Mouse (Mus musculus) T-helper 17 cell (primary cell): ENCODE measurements at regions not wholly inside any gene's neighbourhood (a gene's known extent, or its start where the extent isn't known, plus 50 kb on each side); places are given as distances from the start of the nearest gene placed in this dataset.

Source experiments
- in situ Hi-C, 2 experiments: fragments of 300-600 bp; cut with MboI, MseI; formaldehyde crosslinking; loops; 1 replicate in 1 of 2; 2 replicates in 1 of 2; pipeline ENCODE4 v1.15.1; 2025; ENCODE audit warnings: high pct_unique_total_duplicates in 2 of 2

DNA sequence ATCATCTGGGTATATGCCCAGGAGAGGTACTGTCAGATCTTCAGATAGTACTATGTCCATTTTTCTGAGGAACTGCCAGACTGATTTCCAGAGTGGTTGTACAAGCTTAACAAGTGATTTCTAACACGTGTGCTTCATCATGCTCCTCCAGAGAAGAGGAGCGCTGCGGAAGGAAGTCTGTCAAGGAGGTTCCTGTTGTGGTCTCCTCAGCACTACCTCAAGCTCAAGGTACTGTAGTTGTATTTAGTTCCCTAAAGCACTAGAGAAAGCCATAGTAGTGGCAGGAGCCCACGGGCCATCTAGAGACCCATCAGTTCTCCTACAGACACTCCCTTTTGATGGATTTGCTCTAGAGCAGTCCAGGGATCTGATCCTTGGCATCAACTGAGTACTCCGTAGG lies 459.3 kb downstream of the Pik3r1 start:
- in situ Hi-C loops = no loop called here

DNA sequence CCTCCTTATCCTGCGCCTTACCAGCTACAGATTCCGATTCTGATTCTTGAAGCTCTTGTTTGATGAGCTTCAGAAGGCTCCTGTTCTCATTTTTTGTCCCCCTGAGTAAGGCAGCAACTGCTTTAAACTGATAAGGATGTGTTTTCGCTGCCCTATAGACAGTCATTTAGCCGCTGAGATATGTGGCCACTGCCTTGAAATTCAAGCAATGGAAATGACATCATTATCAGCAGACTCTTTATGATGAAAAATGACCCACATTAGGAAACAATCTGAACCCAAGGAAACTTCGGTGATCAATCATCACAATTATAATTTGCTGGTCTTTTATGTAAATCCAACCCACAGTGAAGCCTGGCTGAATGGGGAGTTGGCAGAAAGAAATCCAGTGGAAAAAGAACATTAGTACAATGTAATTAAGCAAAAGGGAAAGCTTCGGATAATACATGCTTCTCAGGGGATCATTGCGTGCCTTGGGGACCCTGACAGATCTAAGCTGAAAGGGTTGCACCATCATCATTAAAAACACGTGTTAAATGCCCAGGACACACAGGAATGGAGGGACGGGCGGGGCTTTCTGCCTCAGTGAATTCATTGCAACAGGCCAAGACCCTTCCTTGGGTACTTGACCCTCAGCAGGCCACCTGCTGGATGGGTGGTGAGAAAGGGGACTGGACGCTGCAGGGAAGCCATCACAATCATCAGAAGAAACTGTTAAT lies 462.2 kb downstream of the Pik3r1 start:
- in situ Hi-C loops = no loop called here

DNA sequence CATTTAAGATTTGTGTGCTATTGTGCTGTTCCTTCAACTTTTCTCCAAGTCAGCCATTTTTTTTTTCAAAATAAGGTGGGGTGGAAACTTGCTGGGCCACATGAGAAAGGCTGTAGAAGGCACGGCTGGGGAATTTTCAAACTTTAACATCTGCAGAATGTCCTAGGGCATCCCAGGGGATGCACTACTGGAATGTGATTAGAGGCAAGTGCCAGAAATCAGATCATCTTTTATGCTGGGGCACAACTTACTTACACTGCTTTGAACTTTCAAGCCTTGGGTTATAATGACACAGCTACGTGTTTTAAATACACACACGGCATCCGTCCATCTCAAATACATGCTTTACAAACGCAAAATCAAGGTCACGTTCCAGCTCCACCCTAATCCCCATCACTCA lies 463.0 kb downstream of the Pik3r1 start:
- in situ Hi-C loops = no loop called here

DNA sequence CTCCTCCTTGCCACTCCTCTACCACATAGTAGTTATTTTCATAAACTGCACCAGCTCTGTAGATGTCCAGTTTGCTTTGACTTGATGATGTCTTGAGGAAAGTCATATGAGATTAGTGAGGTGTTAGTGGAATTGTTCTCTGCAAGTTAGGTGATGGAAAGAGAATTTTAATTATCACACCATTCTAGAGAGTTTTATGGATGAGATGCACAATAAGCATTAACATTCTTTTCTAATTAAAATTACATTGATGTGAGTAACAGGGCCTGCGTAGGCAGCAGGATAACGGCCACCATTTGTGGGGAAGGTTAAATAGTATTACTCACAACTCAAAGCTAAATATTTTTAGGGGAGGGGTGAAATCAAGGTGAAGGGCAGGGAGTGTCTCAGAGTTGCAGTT lies 466.7 kb downstream of the Pik3r1 start:
- in situ Hi-C loops = no loop called here

DNA sequence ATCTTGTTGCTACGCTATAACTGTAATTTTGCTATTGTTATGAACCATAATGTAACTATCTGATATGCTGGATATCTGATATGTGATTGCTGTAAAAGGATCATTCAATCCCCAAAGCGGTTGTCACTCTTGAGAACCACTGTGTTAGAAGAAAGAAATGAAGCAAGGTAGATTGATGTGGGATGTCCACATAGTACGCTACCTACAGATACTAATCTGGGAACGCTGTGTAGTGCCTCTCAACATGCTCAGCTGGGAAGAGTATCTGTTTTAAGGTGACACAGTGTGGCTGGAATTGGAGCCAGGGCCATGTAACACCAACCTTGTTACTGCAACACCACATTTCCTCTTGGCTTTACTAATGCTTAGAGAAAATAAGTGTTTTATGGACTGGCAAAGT lies 456.2 kb upstream of the Slc30a5 start:
- in situ Hi-C loops = no loop called here

DNA sequence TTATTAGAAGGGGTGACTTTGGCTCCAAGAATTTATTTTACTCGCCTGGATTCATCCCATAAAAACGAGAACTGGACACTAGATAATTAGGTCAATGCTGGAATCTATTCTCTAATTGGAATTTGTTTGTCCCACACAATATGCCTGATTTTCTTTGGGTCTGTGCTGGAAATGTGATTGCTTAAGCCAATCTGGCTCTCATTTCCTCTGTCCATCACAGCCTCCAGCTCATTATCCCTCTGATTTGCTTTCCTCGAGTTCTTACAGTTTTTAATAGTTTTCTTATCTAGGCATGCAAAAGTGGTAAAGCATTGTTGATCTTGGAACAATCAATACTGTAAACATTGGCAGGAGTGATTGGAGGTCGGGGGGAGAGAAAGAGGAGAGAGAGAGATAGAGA lies 453.9 kb upstream of the Slc30a5 start:
- in situ Hi-C loops = no loop called here

DNA sequence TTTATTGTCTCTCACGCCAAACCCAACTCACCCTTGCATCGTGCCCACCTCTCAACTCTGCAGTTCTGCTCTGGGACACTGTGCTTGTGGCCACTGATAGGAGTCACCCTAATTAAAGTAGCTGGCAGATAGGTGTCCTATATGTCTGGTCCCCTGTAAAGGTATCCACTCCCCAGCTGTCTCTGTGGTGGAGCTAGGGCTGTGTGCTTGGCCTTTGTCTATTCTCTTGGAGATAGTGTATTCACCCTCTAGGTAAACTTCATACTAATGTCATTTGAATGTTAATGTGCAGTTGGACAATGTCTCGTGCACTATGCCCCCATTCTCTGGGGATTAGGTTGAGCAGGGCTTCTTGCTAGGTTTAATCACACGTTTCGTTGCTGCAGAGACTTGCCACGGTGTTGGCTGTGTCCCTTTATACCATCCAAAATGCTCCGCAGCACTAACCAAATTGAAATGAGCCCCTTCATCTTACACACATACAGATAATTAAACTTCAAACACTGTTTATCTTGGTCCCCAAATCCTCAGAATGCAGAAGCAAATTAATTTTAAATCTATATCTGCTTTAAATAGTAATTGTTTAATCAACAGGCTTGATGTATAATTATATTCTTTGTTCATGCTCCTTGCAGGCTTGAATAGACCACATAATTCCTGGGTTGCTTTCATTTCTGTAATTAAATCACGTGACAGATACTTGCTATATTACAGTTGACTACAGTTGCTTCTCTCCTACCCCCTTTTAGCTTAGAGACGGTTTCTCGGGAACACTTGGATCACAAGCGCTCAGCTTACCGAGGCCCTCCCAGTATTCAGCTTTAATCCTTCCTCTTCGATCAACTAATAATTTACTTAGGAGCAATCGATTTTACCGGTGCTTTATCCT lies 453.0 kb upstream of the Slc30a5 start:
- in situ Hi-C loops = no loop called here

DNA sequence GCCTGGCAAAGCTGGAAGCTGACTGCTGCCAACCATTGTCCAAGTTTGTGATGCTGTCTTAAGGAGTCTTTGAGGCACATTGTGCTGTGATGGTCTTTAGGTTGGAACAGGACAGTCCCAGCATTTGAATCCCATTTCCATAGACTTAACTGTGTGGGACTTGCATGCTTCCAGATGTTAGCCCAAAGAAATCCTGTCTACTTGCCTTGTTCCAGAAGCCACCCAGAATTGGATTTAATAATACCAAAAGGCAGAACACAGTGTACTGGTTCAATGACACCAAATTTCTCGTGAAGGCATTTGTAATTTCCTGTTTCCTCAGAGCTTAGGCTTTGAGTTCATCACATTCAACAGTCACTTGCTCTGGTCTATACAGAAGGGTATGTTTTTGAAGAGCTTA lies 444.9 kb upstream of the Slc30a5 start:
- in situ Hi-C loops = no loop called here

DNA sequence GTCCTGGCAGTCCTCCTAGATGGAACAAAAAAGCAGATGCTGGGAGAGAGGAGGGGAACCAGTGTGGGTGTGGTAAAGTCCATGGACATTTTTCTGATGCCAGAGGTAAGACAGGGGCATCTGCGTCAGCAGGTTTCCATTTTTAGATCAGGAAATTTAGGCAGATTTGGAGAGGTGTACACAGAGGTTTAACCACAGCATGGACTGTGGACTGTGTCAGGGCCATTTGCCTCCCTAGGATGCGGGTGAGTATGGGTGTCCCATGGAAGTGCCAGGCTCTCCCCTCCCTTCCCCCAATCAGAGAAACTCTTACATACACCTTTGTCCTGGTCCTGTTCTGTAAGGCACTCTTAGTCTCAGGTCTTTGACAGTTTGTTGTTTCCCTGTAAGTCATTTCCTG lies 443.5 kb upstream of the Slc30a5 start:
- in situ Hi-C loops = no loop called here

DNA sequence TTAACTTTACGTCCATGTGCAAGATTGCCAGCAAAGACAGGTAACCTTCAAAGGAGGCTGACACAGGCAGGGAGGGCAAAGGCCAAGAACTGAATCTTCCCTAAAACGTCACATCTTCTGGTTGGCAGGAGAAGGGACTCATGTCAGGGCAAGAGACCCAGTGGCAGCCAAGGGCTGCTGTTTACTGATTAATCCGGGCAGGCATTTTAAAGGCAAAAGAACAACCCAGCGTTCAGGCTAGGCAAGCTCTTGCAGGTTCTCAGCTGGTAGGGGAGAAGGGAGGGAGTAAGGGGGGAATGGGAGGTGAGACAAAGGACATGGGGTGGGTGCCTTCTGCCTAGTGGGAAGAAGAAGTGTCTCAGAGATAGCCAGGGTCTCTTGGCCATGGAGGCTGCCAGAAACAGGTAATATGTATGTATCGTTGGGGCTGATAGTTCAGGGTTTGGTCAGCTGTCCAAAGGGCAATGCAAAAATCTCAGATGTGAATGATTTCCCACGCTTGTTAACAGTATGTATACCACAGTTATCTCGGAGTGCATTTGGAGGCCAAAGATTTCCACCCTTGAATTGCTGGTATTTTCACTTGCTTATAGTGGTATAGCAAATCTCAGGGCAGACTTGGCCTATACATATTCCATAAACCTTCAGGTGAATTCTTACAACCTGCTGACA lies 441.4 kb upstream of the Slc30a5 start:
- in situ Hi-C loops = no loop called here

DNA sequence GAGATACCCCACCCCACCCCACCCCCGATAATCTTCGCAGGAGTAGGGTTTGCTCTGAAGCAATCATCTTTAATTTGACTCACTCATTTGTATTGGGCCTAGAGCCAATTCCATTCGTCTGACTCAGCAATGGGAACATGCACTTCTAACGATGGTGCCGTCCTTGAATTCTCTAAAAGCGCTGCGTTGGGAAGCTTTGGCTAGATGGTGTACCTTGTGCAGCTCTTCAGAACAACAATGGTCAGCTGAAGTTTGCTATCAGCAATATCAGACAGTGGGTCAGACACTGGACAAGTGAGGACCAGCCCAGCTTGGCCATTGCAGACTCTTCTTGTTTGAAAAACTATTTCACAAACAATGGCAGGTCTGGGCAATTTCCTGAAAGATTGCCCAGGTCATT lies 440.1 kb upstream of the Slc30a5 start:
- in situ Hi-C loops = no loop called here

DNA sequence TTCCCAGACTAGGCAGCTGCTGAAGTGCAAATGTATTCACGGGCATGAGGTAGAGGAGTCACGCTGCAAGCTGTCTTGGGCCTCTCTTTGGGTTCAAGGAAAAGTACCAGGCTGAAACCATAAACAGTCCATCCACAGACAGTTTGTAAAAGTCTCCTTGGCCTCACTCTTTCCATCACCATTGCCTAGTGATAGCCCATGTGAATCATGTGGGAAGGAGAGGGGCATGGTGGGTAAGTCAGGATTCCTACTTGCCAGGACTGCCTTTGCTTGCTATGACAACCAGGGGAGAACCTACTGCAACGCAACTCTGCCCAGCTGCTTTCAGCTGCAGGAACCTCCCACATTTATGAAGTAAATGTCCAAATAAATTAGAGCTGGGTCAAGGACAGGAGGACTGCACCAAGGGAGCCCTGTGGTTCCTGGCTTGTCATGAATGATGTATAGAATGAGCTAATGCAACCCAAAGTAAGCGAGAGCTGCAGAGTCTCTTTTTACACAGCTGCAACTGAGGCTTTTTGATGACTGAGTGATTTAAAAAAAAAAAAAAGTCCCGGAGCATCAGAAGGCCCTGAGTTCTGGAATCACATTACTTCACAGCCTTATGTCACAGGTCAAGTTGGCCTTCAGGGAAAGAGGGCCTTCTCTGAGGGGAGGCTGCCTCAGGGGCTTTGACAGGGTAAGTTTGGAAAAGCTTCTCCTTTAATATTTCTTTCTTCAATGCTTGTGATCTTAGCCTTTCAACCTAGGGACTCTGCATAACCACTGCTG lies 420.7 kb upstream of the Slc30a5 start:
- in situ Hi-C loops = no loop called here

DNA sequence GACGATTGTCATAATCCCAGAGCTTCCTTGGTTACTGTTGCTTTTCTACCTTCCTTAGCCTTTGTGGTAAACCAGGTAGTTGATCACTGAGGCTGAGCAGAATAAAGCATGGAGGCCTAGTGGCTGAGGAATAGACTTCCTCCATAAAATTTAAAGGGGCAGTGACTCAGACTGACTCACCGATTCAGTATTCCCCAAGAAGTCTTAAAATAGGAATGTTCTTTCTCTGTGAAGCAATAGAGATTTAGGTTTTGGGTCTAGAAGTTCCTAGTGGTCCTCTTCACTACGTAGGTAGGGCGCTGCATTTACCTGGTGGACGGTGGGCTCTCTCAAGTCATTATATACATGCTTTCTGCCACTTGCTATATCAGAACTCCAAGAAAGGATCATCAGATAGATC lies 416.1 kb upstream of the Slc30a5 start:
- in situ Hi-C loops = no loop called here

DNA sequence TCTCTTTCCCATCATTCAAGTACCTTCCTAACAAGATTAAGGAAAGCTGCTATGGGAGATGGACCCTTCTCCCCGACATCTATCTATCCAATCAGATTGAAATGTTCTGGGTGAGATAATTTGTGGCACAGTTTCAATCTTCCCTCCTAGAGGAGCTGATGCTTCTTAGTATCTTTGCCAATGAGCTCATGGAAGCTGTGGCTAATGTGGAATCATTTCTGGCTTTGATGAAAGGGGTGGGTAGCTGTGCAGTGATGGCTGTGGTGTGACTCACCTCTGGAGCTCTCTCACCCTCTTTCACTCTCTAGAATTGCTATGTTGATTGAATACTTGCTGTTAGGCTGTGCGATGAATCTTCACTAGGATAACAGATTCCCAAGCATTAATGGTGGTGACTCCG lies 411.1 kb upstream of the Slc30a5 start:
- in situ Hi-C loops = no loop called here

DNA sequence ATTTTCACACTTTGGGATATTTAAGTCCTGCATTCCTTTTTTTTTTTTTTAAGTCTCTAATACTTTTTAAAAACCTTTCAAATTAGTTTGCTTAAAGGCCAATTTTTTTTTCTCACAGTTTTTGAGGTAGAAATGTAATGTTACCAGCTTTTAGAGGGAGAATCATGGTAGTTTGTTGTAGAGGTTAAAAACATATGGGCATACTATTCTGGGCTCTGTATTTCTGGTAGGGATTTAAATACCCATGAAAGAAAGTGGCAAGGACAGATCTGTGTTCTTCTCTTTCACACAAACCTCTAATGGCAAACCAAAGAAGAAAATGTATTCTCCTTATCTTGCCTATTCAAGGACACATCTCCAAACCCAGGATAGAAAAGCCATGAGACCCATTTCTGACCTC lies 405.6 kb upstream of the Slc30a5 start:
- in situ Hi-C loops = no loop called here

DNA sequence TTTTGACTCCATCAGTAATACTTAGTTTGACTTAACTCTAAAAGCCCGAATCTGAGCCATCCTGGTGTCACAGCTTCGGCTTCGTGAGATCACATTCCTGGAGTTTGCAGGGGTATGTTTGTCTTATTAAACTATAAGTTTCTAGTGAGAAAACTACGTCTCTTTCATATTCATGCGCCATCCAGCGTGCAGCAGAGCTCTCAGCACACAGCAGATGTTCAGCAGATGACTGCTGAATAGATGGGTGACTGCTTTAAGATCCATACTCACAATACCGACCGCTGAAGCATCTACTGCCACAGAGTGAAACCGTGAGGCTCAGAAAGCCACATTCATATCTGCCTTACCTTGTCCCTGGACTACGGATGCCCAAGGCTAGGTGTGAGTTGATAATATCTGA lies 403.8 kb upstream of the Slc30a5 start:
- in situ Hi-C loops = no loop called here

DNA sequence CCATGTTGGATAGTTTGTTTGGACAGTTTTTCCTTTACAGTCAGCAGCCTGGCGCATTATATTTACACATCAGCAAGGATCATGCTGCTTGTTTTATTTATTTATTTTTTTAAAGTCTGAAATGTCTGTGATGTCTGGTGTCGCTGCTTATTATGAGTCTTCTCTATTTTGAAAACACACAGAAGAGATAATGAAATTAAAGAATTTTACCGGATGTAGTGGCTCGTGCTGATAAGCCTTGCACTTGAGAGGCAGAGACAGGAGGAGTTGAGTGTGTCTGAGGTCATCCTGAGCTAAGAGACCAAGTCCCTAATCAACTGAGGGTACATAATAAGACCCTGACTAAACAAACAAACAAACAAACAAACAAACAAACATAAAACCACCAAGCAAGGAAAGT lies 402.6 kb upstream of the Slc30a5 start:
- in situ Hi-C loops = no loop called here

DNA sequence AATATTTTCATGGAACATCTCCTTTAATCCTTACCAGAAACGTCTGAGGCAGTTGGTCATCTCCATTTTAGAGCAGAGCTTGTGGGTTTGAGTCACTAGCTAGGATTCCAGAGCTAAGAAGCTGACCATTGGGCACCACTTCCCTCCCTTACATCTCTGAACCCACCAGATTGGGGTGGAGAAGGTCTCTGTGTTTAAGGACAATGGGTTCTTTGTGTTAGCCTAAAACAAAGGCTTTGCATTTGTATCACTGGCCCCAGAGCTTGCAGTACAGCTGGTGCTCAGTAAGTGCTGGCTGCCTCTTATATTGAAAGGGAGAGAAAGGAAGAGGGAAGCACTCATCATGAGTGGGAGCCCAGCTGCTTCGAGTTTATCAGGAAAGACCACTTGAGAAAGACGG lies 401.9 kb upstream of the Slc30a5 start:
- in situ Hi-C loops = no loop called here

DNA sequence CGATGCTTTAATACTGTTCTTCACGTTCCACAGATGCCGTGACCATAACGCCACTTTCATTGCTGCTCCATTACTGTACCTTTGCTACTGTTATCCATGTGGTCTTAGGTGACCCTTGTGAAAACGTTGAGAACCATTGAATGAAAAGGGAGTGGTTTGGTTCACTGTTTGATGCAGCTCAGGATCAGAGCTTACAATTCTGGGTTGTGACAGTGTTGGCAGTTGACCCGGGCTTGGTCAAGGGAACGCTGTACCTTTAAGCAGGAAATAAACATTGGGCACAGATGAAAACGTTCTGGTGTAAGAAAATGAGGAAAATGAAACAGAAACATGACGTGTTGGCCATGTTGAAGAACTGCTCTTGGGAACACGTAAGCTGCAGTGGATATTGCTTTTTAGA lies 401.3 kb upstream of the Slc30a5 start:
- in situ Hi-C loops = no loop called here

DNA sequence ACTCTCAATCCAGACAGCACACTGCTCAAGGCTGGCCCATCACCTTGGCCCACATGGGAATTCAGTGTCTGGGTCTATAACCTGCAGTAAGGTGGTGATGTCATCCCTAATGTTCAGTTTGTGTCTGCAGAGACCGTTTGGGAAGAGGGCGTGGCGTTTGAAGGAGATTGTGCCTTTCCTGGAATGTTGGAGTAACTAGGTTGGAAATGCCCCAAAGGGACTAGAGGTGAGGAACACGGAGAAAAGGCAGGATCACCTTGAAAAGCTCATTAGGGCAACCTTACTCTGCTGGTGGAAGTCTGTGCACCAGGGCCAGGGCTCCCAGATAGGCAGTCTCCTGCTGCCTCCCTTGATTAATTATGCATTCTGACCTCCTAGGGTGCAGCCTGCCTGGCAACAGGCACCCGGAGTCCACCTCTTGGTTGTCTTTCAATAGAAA lies 400.6 kb upstream of the Slc30a5 start:
- in situ Hi-C loops = no loop called here

DNA sequence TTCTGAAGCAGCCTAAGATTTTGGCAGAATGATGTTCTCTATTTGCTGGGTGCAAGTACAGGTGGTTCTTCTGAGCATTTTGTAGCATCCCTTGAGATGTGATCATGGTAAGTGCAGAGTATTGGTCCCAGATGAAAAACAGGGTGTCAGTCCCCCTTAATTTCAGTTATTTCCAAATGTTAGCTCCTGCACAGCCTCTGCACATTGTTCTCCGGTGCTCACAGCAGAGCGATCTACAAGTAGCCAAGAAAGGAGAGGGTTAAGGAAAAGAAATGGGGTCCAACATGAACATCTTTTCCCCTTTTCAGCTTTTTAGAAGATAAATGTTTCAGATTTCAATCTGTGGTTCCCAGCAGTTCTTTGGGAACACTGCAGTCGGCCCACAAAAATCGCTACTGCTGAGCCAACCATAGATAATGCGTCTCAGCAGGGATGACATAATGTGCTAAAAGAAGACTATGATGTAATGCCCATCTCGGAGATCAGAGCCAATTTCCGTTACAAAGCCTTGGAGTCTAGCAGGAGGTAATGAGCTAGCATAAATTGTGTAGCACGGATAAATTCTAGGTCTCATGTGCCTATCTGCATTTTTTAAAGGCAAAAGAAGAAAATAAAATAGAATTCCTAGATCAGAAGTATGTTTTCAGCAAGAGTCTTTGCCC lies 400.1 kb upstream of the Slc30a5 start:
- in situ Hi-C loops = no loop called here
